Mouse (Mus musculus): ENCODE measurements around the gene Gm14139.
"Not testable (repeated sequence)": the region's sequence is repeated elsewhere in the genome, so short reads cannot be mapped to it uniquely, and the experiment has no call there.

GRCm38 (mm10) chr2:150132002-150132401, 49.6 kb upstream of the Gm14139 start:
- TF ChIP-seq POLR2A (IDR thresholded peaks at IDR 0.05; ENCODE audit: low read depth, low read length); CTCF (conservative IDR thresholded peaks at IDR 0.05; ENCODE audit: insufficient read depth, insufficient read length, low read depth, low read length): not testable (repeated sequence)
